Mouse (Mus musculus): Measurements from ENCODE around the gene Gal3st2c. TPM values are rescaled to one million over a fixed set of nuclear protein-coding genes. Genes with fewer than 3 reads are reported as not detected.
"Not testable (repeated sequence)": the region's sequence is repeated elsewhere in the genome, so short reads cannot be mapped to it uniquely, and the experiment has no call there.

Gal3st2c gene
- polyA plus RNA-seq, 1 experiment from 2014 or later: not detected

DNA sequence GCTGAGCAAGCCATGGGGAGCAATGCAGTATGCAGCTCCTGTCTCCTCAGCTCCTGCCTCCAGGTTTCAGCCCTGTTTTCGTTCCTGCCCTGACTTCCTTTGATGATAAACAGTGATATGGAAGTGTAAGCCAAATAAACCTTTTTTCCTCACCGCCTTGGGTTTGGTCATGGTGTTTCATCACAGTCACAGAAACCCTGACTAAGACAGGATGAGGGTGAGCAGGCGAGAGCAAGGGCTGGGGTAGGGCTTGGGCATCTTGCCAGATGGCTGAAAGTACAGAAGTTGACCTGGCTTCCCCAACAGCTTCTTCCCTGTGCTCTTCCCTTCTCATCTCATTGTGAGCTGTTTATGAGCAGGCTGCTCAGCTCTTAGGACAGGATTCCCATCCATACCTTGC is 65.7 kb downstream of the Gal3st2c start:
- WGBS (ENCODE audit: insufficient replicate concordance): 28% methylated on average over 3 of the region's 3 CpGs
- Histone ChIP-seq H3K4me3 (ENCODE audit: low read depth, low read length) (no peak overlapping the region), H3K9ac (ENCODE audit: low read depth, low read length) (no peak overlapping the region), H3K4me2 (ENCODE audit: low read depth, low read length) (no peak overlapping the region), H3K27me3 (ENCODE audit: control insufficient read depth, insufficient read depth, low read depth, low read length) (no peaks in the 10 kb centered on the region), H3K9me3 (replicated peaks; ENCODE audit: control insufficient read depth, low read length) (no peaks in the 10 kb centered on the region), H3K36me3 (ENCODE audit: control insufficient read depth, insufficient read depth) (no peaks in the 10 kb centered on the region), H3K4me1 (ENCODE audit: control insufficient read depth, low read depth, low read length) (no peaks in the 10 kb centered on the region), H3K27ac (ENCODE audit: low read length) (no peak overlapping the region)
- no peak for ATAC-seq (ENCODE audit: low read depth)

- Histone ChIP-seq H3K9me3 (replicated peaks; ENCODE audit: control insufficient read depth, low read length) (no peaks in the 10 kb centered on the region), H3K4me1 (ENCODE audit: control insufficient read depth, low read depth, low read length) (no peaks in the 10 kb centered on the region), H3K27ac (ENCODE audit: low read length) (no peak overlapping the region), H3K9ac (ENCODE audit: low read depth, low read length) (no peak overlapping the region), H3K4me2 (ENCODE audit: low read depth, low read length) (no peak overlapping the region), H3K4me3 (ENCODE audit: low read depth, low read length) (no peak overlapping the region), H3K27me3 (ENCODE audit: control insufficient read depth, insufficient read depth, low read depth, low read length) (no peaks in the 10 kb centered on the region), H3K36me3 (ENCODE audit: control insufficient read depth, insufficient read depth) (no peaks in the 10 kb centered on the region)
- ATAC-seq (ENCODE audit: low read depth): no peak
- 74% methylated on average over 2 of the region's 2 CpGs for WGBS (ENCODE audit: insufficient replicate concordance)
Observed at GRCm38 (mm10) chr1:94057401-94057800, 67.1 kb downstream of the Gal3st2c start.

DNA sequence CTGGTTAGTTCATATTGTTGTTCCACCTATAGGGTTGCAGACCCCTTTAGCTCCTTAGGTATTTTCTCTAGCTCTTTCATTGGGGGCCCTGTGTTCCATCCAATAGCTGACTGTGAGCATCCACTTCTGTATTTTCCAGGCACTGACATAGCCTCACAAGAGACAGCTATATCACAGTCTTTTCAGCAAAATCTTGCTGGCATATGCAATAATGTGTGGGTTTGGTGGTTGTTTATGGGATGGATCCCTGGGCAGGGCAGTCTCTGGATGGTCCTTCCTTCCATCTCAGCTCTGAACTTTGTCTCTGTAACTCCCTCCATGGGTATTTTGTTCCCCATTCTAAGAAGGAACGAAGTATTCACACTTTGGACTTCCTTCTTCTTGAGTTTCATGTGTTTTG is 68.0 kb downstream of the Gal3st2c start:
- H3K9me3 ChIP-seq (replicated peaks; ENCODE audit: control insufficient read depth, low read length); ATAC-seq (ENCODE audit: low read depth); H3K36me3 ChIP-seq (ENCODE audit: control insufficient read depth, insufficient read depth); H3K27ac ChIP-seq (ENCODE audit: low read length); H3K9ac ChIP-seq (ENCODE audit: low read depth, low read length); H3K4me3 ChIP-seq (ENCODE audit: low read depth, low read length); H3K4me1 ChIP-seq (ENCODE audit: control insufficient read depth, low read depth, low read length); H3K4me2 ChIP-seq (ENCODE audit: low read depth, low read length); H3K27me3 ChIP-seq (ENCODE audit: control insufficient read depth, insufficient read depth, low read depth, low read length): not testable (repeated sequence)
- 30% methylated on average over 1 of the region's 1 CpGs for WGBS (ENCODE audit: insufficient replicate concordance)

Other genes starting within 250 kb of the Gal3st2c start
- gene Atg4b, start 239.0 kb upstream of the Gal3st2c start, polyA plus RNA-seq (2015; fragmentation: Nextera tagmentation; extraction: Ambion mirVana): 60.2 and 63.0 TPM in 2 replicates
- gene Thap4, start 235.6 kb upstream of the Gal3st2c start, polyA plus RNA-seq (2015; fragmentation: Nextera tagmentation; extraction: Ambion mirVana): 10.6 and 11.9 TPM in 2 replicates
- 95.9 and 110 TPM in 2 replicates for gene Dtymk, start 188.6 kb upstream of the Gal3st2c start, polyA plus RNA-seq (2015; fragmentation: Nextera tagmentation; extraction: Ambion mirVana)
- 8.6 and 9.1 TPM in 2 replicates for gene Ing5, start 186.5 kb upstream of the Gal3st2c start, polyA plus RNA-seq (2015; fragmentation: Nextera tagmentation; extraction: Ambion mirVana)
- 5.6 and 6.9 TPM in 2 replicates for gene D2hgdh, start 165.6 kb upstream of the Gal3st2c start, polyA plus RNA-seq (2015; fragmentation: Nextera tagmentation; extraction: Ambion mirVana)
- gene Gal3st2, start 129.2 kb upstream of the Gal3st2c start, polyA plus RNA-seq (2015; fragmentation: Nextera tagmentation; extraction: Ambion mirVana): not detected in 2 replicates
- 0.05 TPM in 1 of 2 replicates, not detected in the other for gene Gal3st2b, start 72.2 kb upstream of the Gal3st2c start, polyA plus RNA-seq (2015; fragmentation: Nextera tagmentation; extraction: Ambion mirVana)
- gene Neu4, start 29.9 kb downstream of the Gal3st2c start, polyA plus RNA-seq (2015; fragmentation: Nextera tagmentation; extraction: Ambion mirVana): not detected in 2 replicates
- gene Pdcd1, start 62.0 kb downstream of the Gal3st2c start, polyA plus RNA-seq (2015; fragmentation: Nextera tagmentation; extraction: Ambion mirVana): 0.12 TPM in 1 of 2 replicates, not detected in the other

All from liver, embryonic 16.5 days (tissue).